Mouse (Mus musculus): ENCODE results near the gene Adprh. TPM values are rescaled to one million over a fixed set of nuclear protein-coding genes. Genes with fewer than 3 reads are reported as not detected.
A peak's percentile ranks its signal among the peaks of the same experiment; 100 is the strongest.

The Adprh gene
- polyA plus RNA-seq, 1 experiment from 2014 or later: 102 TPM

- 69% methylated on average over 11 of the region's 11 CpGs for WGBS
Measured at GRCm38 (mm10) chr16:38432498-38433425, 19.7 kb downstream of the Adprh start, which contains the start of gene Pla1a. Pla1a (minus strand) TSS chr16:38433145.

GRCm38 (mm10) chr16:38431446-38432185 lies 20.9 kb downstream of the Adprh start:
- H3K4me2 ChIP-seq: 0 out of 2 replicates have a peak overlapping the region, but pooled peaks have one; percentile 3
- H3K27me3 ChIP-seq: no peaks in the 10 kb centered on the region
- no peaks in the 10 kb centered on the region for H3K36me3 ChIP-seq
- H3K27ac ChIP-seq: no peak overlapping the region
- H3K4me3 ChIP-seq (replicated peaks): no peak overlapping the region
- WGBS: 57% methylated on average over 13 of the region's 13 CpGs
- ATAC-seq (replicated peaks; ENCODE audit: low FRiP score): no peak
- H3K9me3 ChIP-seq (replicated peaks): no peaks in the 10 kb centered on the region
- H3K9ac ChIP-seq: no peak overlapping the region
- H3K4me1 ChIP-seq: 0 out of 2 replicates have a peak, but pooled peaks cover 7% of the 10 kb centered on the region

More at GRCm38 (mm10) chr16:38432498-38433425, 19.7 kb downstream of the Adprh start, which contains the start of gene Pla1a:
- no peak for ATAC-seq (replicated peaks; ENCODE audit: low FRiP score)
- H3K4me2 ChIP-seq: no peak within 1 kb of the TSS
- no peaks in the 10 kb centered on the region for H3K9me3 ChIP-seq (replicated peaks)
- H3K4me1 ChIP-seq: 0 out of 2 replicates have a peak, but pooled peaks cover 7% of the 10 kb centered on the region
- H3K27ac ChIP-seq: no peak within 1 kb of the TSS
- no peak within 1 kb of the TSS for H3K4me3 ChIP-seq (replicated peaks)
- H3K36me3 ChIP-seq: no peaks in the 10 kb centered on the region
- H3K27me3 ChIP-seq: no peaks in the 10 kb centered on the region
- H3K9ac ChIP-seq: no peak within 1 kb of the TSS

GRCm38 (mm10) chr16:38425799-38426198 lies 26.7 kb downstream of the Adprh start:
- Histone ChIP-seq H3K9ac (no peak overlapping the region), H3K4me3 (replicated peaks) (no peak overlapping the region), H3K27me3 (no peaks in the 10 kb centered on the region), H3K9me3 (replicated peaks) (no peaks in the 10 kb centered on the region), H3K27ac (no peak overlapping the region), H3K36me3 (no peaks in the 10 kb centered on the region), H3K4me1 (peaks cover 4% of the 10 kb centered on the region; the same call in 1 of the 2 replicates), H3K4me2 (no peak overlapping the region)
- no peak for ATAC-seq (replicated peaks; ENCODE audit: low FRiP score)
- 76% methylated on average over 1 of the region's 1 CpGs for WGBS

- Histone ChIP-seq H3K9me3 (replicated peaks) (no peaks in the 10 kb centered on the region), H3K27ac (no peak overlapping the region), H3K4me1 (peaks cover 4% of the 10 kb centered on the region; the same call in 1 of the 2 replicates), H3K36me3 (no peaks in the 10 kb centered on the region), H3K4me2 (no peak overlapping the region), H3K27me3 (no peaks in the 10 kb centered on the region), H3K9ac (no peak overlapping the region), H3K4me3 (replicated peaks) (no peak overlapping the region)
- no peak for ATAC-seq (replicated peaks; ENCODE audit: low FRiP score)
- WGBS: 68% methylated on average over 2 of the region's 2 CpGs
Measured at GRCm38 (mm10) chr16:38425374-38425773, 27.1 kb downstream of the Adprh start.

- Histone ChIP-seq H3K36me3 (no peaks in the 10 kb centered on the region), H3K4me3 (replicated peaks) (no peak overlapping the region), H3K27ac (no peak overlapping the region), H3K27me3 (no peaks in the 10 kb centered on the region), H3K4me2 (no peak overlapping the region), H3K9me3 (replicated peaks) (no peaks in the 10 kb centered on the region), H3K4me1 (no peaks in the 10 kb centered on the region), H3K9ac (no peak overlapping the region)
- ATAC-seq (replicated peaks; ENCODE audit: low FRiP score): no peak
- WGBS: 83% methylated on average over 7 of the region's 7 CpGs
Measured at GRCm38 (mm10) chr16:38414953-38415352, 37.5 kb downstream of the Adprh start.

- H3K27me3 ChIP-seq: no peaks in the 10 kb centered on the region
- no peak overlapping the region for H3K27ac ChIP-seq
- no peak overlapping the region for H3K4me3 ChIP-seq (replicated peaks)
- H3K4me1 ChIP-seq: no peaks in the 10 kb centered on the region
- no peaks in the 10 kb centered on the region for H3K36me3 ChIP-seq
- no peak for ATAC-seq (replicated peaks; ENCODE audit: low FRiP score)
- H3K9ac ChIP-seq: no peak overlapping the region
- H3K4me2 ChIP-seq: no peak overlapping the region
- H3K9me3 ChIP-seq (replicated peaks): no peaks in the 10 kb centered on the region
- 96% methylated on average over 8 of the region's 8 CpGs for WGBS
Measured at GRCm38 (mm10) chr16:38408416-38408815, 44.1 kb downstream of the Adprh start.

GRCm38 (mm10) chr16:38407584-38407983 lies 44.9 kb downstream of the Adprh start:
- H3K4me2 ChIP-seq: no peak overlapping the region
- H3K4me1 ChIP-seq: no peaks in the 10 kb centered on the region
- H3K27ac ChIP-seq: no peak overlapping the region
- no peak overlapping the region for H3K4me3 ChIP-seq (replicated peaks)
- 36% methylated on average over 5 of the region's 5 CpGs for WGBS
- no peaks in the 10 kb centered on the region for H3K9me3 ChIP-seq (replicated peaks)
- H3K27me3 ChIP-seq: no peaks in the 10 kb centered on the region
- H3K36me3 ChIP-seq: no peaks in the 10 kb centered on the region
- no peak overlapping the region for H3K9ac ChIP-seq
- ATAC-seq (replicated peaks; ENCODE audit: low FRiP score): no peak

- Histone ChIP-seq H3K4me1 (no peaks in the 10 kb centered on the region), H3K4me2 (no peak overlapping the region), H3K27me3 (no peaks in the 10 kb centered on the region), H3K9me3 (replicated peaks) (no peaks in the 10 kb centered on the region), H3K9ac (no peak overlapping the region), H3K4me3 (replicated peaks) (no peak overlapping the region), H3K36me3 (no peaks in the 10 kb centered on the region), H3K27ac (no peak overlapping the region)
- ATAC-seq (replicated peaks; ENCODE audit: low FRiP score): no peak
- 86% methylated on average over 6 of the region's 6 CpGs for WGBS
Measured at GRCm38 (mm10) chr16:38406708-38407107, 45.8 kb downstream of the Adprh start.

GRCm38 (mm10) chr16:38406293-38406692 lies 46.2 kb downstream of the Adprh start:
- no peak for ATAC-seq (replicated peaks; ENCODE audit: low FRiP score)
- 82% methylated on average over 5 of the region's 5 CpGs for WGBS

GRCm38 (mm10) chr16:38403639-38404038 lies 48.9 kb downstream of the Adprh start:
- Histone ChIP-seq H3K27ac (no peak overlapping the region), H3K4me3 (replicated peaks) (no peak overlapping the region), H3K27me3 (no peaks in the 10 kb centered on the region), H3K4me2 (no peak overlapping the region), H3K9me3 (replicated peaks) (no peaks in the 10 kb centered on the region), H3K36me3 (no peaks in the 10 kb centered on the region), H3K9ac (no peak overlapping the region), H3K4me1 (peaks cover 17% of the 10 kb centered on the region)
- no peak for ATAC-seq (replicated peaks; ENCODE audit: low FRiP score)
- WGBS: 87% methylated on average over 7 of the region's 7 CpGs

More at GRCm38 (mm10) chr16:38406293-38406692, 46.2 kb downstream of the Adprh start:
- Histone ChIP-seq H3K4me1 (no peaks in the 10 kb centered on the region), H3K36me3 (no peaks in the 10 kb centered on the region), H3K9me3 (replicated peaks) (no peaks in the 10 kb centered on the region), H3K9ac (no peak overlapping the region), H3K27me3 (no peaks in the 10 kb centered on the region), H3K4me2 (no peak overlapping the region), H3K4me3 (replicated peaks) (no peak overlapping the region), H3K27ac (no peak overlapping the region)

GRCm38 (mm10) chr16:38401468-38401867 lies 51.0 kb downstream of the Adprh start:
- H3K4me2 ChIP-seq: no peak overlapping the region
- WGBS: 90% methylated on average over 6 of the region's 6 CpGs
- 0 out of 2 replicates have a peak, but pooled peaks cover 4% of the 10 kb centered on the region for H3K27me3 ChIP-seq
- no peak overlapping the region for H3K27ac ChIP-seq
- H3K36me3 ChIP-seq: no peaks in the 10 kb centered on the region
- ATAC-seq (replicated peaks; ENCODE audit: low FRiP score): no peak
- H3K9me3 ChIP-seq (replicated peaks): no peaks in the 10 kb centered on the region
- H3K9ac ChIP-seq: no peak overlapping the region
- no peak overlapping the region for H3K4me3 ChIP-seq (replicated peaks)
- H3K4me1 ChIP-seq: peaks cover 19% of the 10 kb centered on the region
